Mouse (Mus musculus): ENCODE results near the gene Gnb1l. TPM values are rescaled to one million over a fixed set of nuclear protein-coding genes. Genes with fewer than 3 reads are reported as not detected.

Gnb1l gene
- total and polyA plus RNA-seq, 2 experiments from 2014 or later, result 12.3 to 16.9 TPM

- TF ChIP-seq CTCF (IDR thresholded peaks at IDR 0.05; ENCODE audit: low read depth), result no peak
- H3K9me3 ChIP-seq (ENCODE audit: low read length), result no peaks in the 10 kb centered on the region
- H3K36me3 ChIP-seq (ENCODE audit: insufficient read depth), result no peaks in the 10 kb centered on the region
- no peak for ATAC-seq
- H3K4me3 ChIP-seq (ENCODE audit: low read depth, low read length), result no peak overlapping the region
- no peak overlapping the region for H3K27ac ChIP-seq (ENCODE audit: low read depth, low read length)
- no peaks in the 10 kb centered on the region for H3K4me1 ChIP-seq (ENCODE audit: insufficient read depth)
- no peak overlapping the region for H3K4me2 ChIP-seq (ENCODE audit: low read depth)
- no peak overlapping the region for H3K9ac ChIP-seq
- H3K27me3 ChIP-seq (ENCODE audit: insufficient read depth, low read length), result no peaks in the 10 kb centered on the region
- DNase-seq, result no peak
- 87% methylated on average over 3 of the region's 3 CpGs for WGBS
Observed at GRCm38 (mm10) chr16:18537407-18537990, 39.0 kb downstream of the Gnb1l start.

DNA sequence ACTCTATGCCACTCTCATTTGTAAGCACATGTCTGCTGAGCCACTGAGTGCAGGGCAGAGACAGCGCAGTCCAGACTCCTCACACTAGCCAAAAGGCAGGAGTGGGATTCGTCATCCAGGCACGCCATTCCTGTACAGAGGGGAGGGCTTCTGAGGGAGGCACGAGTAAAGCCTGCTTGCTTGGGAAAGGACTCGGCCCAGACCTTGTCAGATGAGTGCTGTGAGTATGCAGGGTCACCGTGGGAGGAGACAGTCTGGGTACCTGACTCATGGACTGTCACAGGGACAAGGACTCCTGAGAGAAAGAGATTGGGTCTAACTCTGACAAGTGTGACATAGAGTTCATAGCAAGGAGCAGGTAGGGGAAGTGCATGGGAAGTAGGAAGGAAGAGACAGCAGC is 40.8 kb downstream of the Gnb1l start:
- no peaks in the 10 kb centered on the region for H3K36me3 ChIP-seq (ENCODE audit: insufficient read depth)

DNA sequence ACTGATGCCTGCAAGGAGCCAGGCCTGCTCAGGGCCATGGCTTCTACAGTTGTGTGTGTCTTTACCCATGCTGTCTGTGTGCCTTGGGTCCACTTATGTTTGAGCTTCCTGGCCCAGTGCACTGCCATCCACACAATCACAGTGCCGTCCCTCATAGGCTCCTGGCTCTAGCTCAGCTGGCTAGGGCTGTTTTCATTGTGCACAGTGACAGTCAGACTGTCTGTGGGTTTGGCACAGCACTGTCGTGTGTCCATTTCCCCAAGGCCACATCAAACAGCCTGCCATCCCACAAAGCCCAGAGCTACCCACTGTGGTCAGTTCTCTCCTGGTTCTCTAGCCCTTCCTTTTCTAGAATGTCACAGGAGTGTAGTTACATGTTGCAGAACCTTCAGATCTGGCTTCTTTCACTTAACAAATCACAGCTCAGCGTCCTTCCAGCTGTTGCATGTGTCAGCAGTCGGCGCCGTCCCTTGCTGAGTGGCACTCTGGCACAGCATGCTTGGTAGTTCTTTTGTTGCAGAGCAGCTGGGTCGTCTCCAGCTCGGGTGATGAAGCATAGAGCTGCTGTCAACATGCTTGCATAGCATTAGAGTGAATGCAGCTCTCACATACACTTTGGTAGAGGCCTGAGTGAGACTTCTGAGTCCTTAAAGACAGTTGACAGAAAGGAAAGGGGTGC is 44.8 kb downstream of the Gnb1l start:
- H3K27ac ChIP-seq (ENCODE audit: low read depth, low read length), result 0 out of 2 replicates have a peak overlapping the region, but pooled peaks have one; percentile 10
- ATAC-seq, result peak; percentile 88
- WGBS, result 25% methylated on average over 8 of the region's 8 CpGs

More for the DNA sequence above, 40.8 kb downstream of the Gnb1l start:
- H3K4me2 ChIP-seq (ENCODE audit: low read depth), result no peak overlapping the region
- no peak overlapping the region for H3K4me3 ChIP-seq (ENCODE audit: low read depth, low read length)
- TF ChIP-seq CTCF (IDR thresholded peaks at IDR 0.05; ENCODE audit: low read depth), result no peak
- 0 out of 2 replicates have a peak, but pooled peaks cover 3% of the 10 kb centered on the region for H3K4me1 ChIP-seq (ENCODE audit: insufficient read depth)
- no peaks in the 10 kb centered on the region for H3K9me3 ChIP-seq (ENCODE audit: low read length)
- H3K27ac ChIP-seq (ENCODE audit: low read depth, low read length), result no peak overlapping the region
- DNase-seq (no peak), ATAC-seq (no peak)
- WGBS, result 86% methylated on average over 6 of the region's 6 CpGs
- H3K9ac ChIP-seq, result no peak overlapping the region
- no peaks in the 10 kb centered on the region for H3K27me3 ChIP-seq (ENCODE audit: insufficient read depth, low read length)

DNA sequence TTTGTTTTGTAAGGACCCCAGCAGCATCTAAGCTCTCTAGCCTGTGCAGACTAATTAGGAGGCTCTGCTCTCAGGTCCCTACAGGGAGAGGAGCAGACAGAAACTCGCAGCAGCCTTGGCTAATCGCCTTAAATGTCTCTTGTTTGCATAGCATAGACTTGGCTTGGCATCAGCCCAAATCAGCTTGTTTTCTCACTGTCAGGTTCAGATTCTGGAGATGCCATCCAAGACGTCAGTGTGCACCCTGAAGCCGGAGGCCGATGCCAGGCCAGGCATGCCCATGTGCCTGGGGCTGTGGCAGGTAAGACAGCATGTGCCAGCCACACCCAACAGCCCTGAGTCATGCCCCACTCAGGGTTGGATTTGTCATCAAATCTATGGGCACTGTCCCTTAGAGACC is 49.4 kb downstream of the Gnb1l start:
- DNase-seq, result peak; percentile 8
- H3K4me2 ChIP-seq (ENCODE audit: low read depth), result no peak overlapping the region
- H3K27me3 ChIP-seq (ENCODE audit: insufficient read depth, low read length), result no peaks in the 10 kb centered on the region
- H3K9ac ChIP-seq, result no peak overlapping the region
- WGBS, result 38% methylated on average over 5 of the region's 5 CpGs
- ATAC-seq, result no peak
- H3K4me3 ChIP-seq (ENCODE audit: low read depth, low read length), result no peak overlapping the region
- no peaks in the 10 kb centered on the region for H3K9me3 ChIP-seq (ENCODE audit: low read length)
- TF ChIP-seq CTCF (IDR thresholded peaks at IDR 0.05; ENCODE audit: low read depth), result no peak
- 0 out of 2 replicates have a peak, but pooled peaks cover 1% of the 10 kb centered on the region for H3K4me1 ChIP-seq (ENCODE audit: insufficient read depth)
- H3K27ac ChIP-seq (ENCODE audit: low read depth, low read length), result no peak overlapping the region
- H3K36me3 ChIP-seq (ENCODE audit: insufficient read depth), result no peaks in the 10 kb centered on the region

More for the DNA sequence above, 44.8 kb downstream of the Gnb1l start:
- H3K4me1 ChIP-seq (ENCODE audit: insufficient read depth), result 0 out of 2 replicates have a peak, but pooled peaks cover 3% of the 10 kb centered on the region
- no peak overlapping the region for H3K4me2 ChIP-seq (ENCODE audit: low read depth)
- no peak for TF ChIP-seq CTCF (IDR thresholded peaks at IDR 0.05; ENCODE audit: low read depth)
- no peak overlapping the region for H3K4me3 ChIP-seq (ENCODE audit: low read depth, low read length)
- H3K36me3 ChIP-seq (ENCODE audit: insufficient read depth), result no peaks in the 10 kb centered on the region
- no peaks in the 10 kb centered on the region for H3K27me3 ChIP-seq (ENCODE audit: insufficient read depth, low read length)
- peak; percentile 57 for DNase-seq
- no peaks in the 10 kb centered on the region for H3K9me3 ChIP-seq (ENCODE audit: low read length)
- no peak overlapping the region for H3K9ac ChIP-seq

GRCm38 (mm10) chr16:18551604-18552003 is 53.1 kb downstream of the Gnb1l start:
- WGBS, result 46% methylated on average over 9 of the region's 9 CpGs
- DNase-seq (no peak), ATAC-seq (no peak)
- no peaks in the 10 kb centered on the region for H3K4me1 ChIP-seq (ENCODE audit: insufficient read depth)
- no peak overlapping the region for H3K4me2 ChIP-seq (ENCODE audit: low read depth)
- H3K27me3 ChIP-seq (ENCODE audit: insufficient read depth, low read length), result no peaks in the 10 kb centered on the region
- H3K9ac ChIP-seq, result no peak overlapping the region
- no peaks in the 10 kb centered on the region for H3K36me3 ChIP-seq (ENCODE audit: insufficient read depth)
- H3K27ac ChIP-seq (ENCODE audit: low read depth, low read length), result no peak overlapping the region
- H3K9me3 ChIP-seq (ENCODE audit: low read length), result no peaks in the 10 kb centered on the region
- no peak overlapping the region for H3K4me3 ChIP-seq (ENCODE audit: low read depth, low read length)
- no peak for TF ChIP-seq CTCF (IDR thresholded peaks at IDR 0.05; ENCODE audit: low read depth)

- no peaks in the 10 kb centered on the region for H3K9me3 ChIP-seq (ENCODE audit: low read length)
- DNase-seq, result no peak
- no peak overlapping the region for H3K9ac ChIP-seq
- H3K4me2 ChIP-seq (ENCODE audit: low read depth), result no peak overlapping the region
- H3K27me3 ChIP-seq (ENCODE audit: insufficient read depth, low read length), result no peaks in the 10 kb centered on the region
- H3K4me1 ChIP-seq (ENCODE audit: insufficient read depth), result no peaks in the 10 kb centered on the region
- no peaks in the 10 kb centered on the region for H3K36me3 ChIP-seq (ENCODE audit: insufficient read depth)
- no peak overlapping the region for H3K4me3 ChIP-seq (ENCODE audit: low read depth, low read length)
- H3K27ac ChIP-seq (ENCODE audit: low read depth, low read length), result no peak overlapping the region
- ATAC-seq, result no peak; the same call in 1 of the 2 replicates
- WGBS, result 76% methylated on average over 11 of the region's 11 CpGs
- no peak for TF ChIP-seq CTCF (IDR thresholded peaks at IDR 0.05; ENCODE audit: low read depth)
Observed at GRCm38 (mm10) chr16:18552106-18552710, 53.7 kb downstream of the Gnb1l start.

DNA sequence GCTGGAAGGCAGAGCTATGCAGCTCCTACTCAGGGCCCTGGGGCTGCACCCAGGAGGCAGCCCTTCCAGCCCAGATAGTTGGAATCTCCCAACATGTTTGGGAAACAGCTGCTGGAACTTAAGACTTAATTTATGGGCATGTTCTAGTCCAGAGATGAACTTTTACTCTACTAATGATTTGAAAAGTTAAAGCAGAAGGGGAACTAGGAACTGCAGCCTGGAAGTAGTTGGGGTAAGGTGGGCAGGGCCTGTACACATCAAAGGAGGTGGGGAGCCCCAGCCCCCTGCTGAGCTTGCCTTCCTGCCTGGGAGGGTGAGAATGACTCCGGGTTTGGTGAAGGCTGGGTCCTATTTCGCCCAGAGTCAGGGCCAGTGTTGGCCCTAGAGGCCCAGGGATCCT is 56.2 kb downstream of the Gnb1l start:
- H3K9ac ChIP-seq, result no peak overlapping the region
- 71% methylated on average over 2 of the region's 2 CpGs for WGBS
- no peak overlapping the region for H3K4me2 ChIP-seq (ENCODE audit: low read depth)
- ATAC-seq (no peak), DNase-seq (no peak)
- H3K27ac ChIP-seq (ENCODE audit: low read depth, low read length), result no peak overlapping the region
- no peaks in the 10 kb centered on the region for H3K9me3 ChIP-seq (ENCODE audit: low read length)
- no peaks in the 10 kb centered on the region for H3K4me1 ChIP-seq (ENCODE audit: insufficient read depth)
- no peak for TF ChIP-seq CTCF (IDR thresholded peaks at IDR 0.05; ENCODE audit: low read depth)
- no peaks in the 10 kb centered on the region for H3K36me3 ChIP-seq (ENCODE audit: insufficient read depth)
- no peaks in the 10 kb centered on the region for H3K27me3 ChIP-seq (ENCODE audit: insufficient read depth, low read length)
- H3K4me3 ChIP-seq (ENCODE audit: low read depth, low read length), result no peak overlapping the region

Data from forebrain, postnatal 0 days (tissue).